Mouse (Mus musculus) kidney, adult 2 months (tissue): ENCODE measurements around the gene Ptafr. TPM values are rescaled to one million over a fixed set of nuclear protein-coding genes. Genes with fewer than 3 reads are reported as not detected.
"Not testable (repeated sequence)": the region's sequence is repeated elsewhere in the genome, so short reads cannot be mapped to it uniquely, and the experiment has no call there.

Source experiments
- DNase-seq: peaks from one replicate; pipeline ENCODE4 v3.0.0; 2021
- H3K27ac ChIP-seq: fragments of 200-500 bp; 2 replicates; pipeline ENCODE4 v1.5.1; 2012; ENCODE audit warnings: low read depth, low read length, control low read depth, inconsistent platforms; ENCODE audit not compliant: insufficient read depth
- H3K27me3 ChIP-seq: fragments of 200-500 bp; replicated peaks from 2 replicates; pipeline ENCODE4 v1.6.1; 2012; ENCODE audit warnings: mild to moderate bottlenecking, moderate library complexity, low read length, inconsistent platforms; ENCODE audit not compliant: control insufficient read depth, insufficient read depth
- H3K36me3 ChIP-seq: fragments of 200-500 bp; 2 replicates; pipeline ENCODE4 v1.6.1; 2012; ENCODE audit warnings: mild to moderate bottlenecking, moderate library complexity, low read length, inconsistent platforms; ENCODE audit not compliant: control insufficient read depth, insufficient read depth
- H3K4me1 ChIP-seq: fragments of 200-500 bp; 2 replicates; pipeline ENCODE4 v1.6.1; 2011; ENCODE audit warnings: low read length; ENCODE audit not compliant: control insufficient read depth, insufficient read depth
- H3K4me3 ChIP-seq: fragments of 200-500 bp; 2 replicates; pipeline ENCODE4 v1.5.1; 2011; ENCODE audit warnings: mild to moderate bottlenecking, low read depth, low read length, control low read depth; ENCODE audit not compliant: insufficient read depth
- CTCF ChIP-seq: fragments of 200-500 bp; conservative IDR thresholded peaks from 2 replicates; pipeline ENCODE4 v1.5.1; 2011; ENCODE audit warnings: low read depth, mild to moderate bottlenecking, control low read depth, low read length, moderate library complexity, mixed read lengths; ENCODE audit not compliant: insufficient read depth, insufficient read length
- POLR2A ChIP-seq: fragments of 200-500 bp; IDR thresholded peaks from one replicate; pipeline ENCODE4 v1.6.1; 2011; ENCODE audit warnings: low read depth, low read length, control low read depth
- WGBS: fragments of 180-500 bp; shearing (Covaris S2); methylation state at CpG from one replicate; pipeline ENCODE4 v1.1.7; 2018; 5-methylcytosine and 5-hydroxymethylcytosine counted together
- polyA plus RNA-seq: library from polyadenylated mRNA; depleted of rRNA; stranded (reverse); fragments of >200 nt; gene quantifications from 2 replicates; pipeline ENCODE4 v1.2.3, GENCODE M21; 2012

The Ptafr gene
- polyA plus RNA-seq, 1 experiment: 2.2 TPM

GRCm38 (mm10) chr4:132599764-132600163 is 35.9 kb downstream of the Ptafr start:
- Histone ChIP-seq H3K27ac (no peak overlapping the region), H3K36me3 (no peaks in the 10 kb centered on the region), H3K27me3 (no peaks in the 10 kb centered on the region), H3K4me1 (no peaks in the 10 kb centered on the region), H3K4me3 (no peak overlapping the region)
- no peak for DNase-seq
- 69% methylated on average over 3 of the region's 3 CpGs for WGBS
- no peak for TF ChIP-seq CTCF
- no peak for TF ChIP-seq POLR2A

GRCm38 (mm10) chr4:132600465-132600864 is 36.6 kb downstream of the Ptafr start:
- TF ChIP-seq CTCF: no peak
- Histone ChIP-seq H3K4me3 (no peak overlapping the region), H3K4me1 (no peaks in the 10 kb centered on the region), H3K27me3 (no peaks in the 10 kb centered on the region), H3K27ac (no peak overlapping the region), H3K36me3 (no peaks in the 10 kb centered on the region)
- 73% methylated on average over 6 of the region's 6 CpGs for WGBS
- peak; percentile 19 for DNase-seq

- not testable (repeated sequence) for H3K27me3 ChIP-seq, DNase-seq, H3K27ac ChIP-seq, H3K4me3 ChIP-seq, H3K4me1 ChIP-seq, H3K36me3 ChIP-seq
- 78% methylated on average over 5 of the region's 5 CpGs for WGBS
Measured at GRCm38 (mm10) chr4:132601242-132601641, 37.4 kb downstream of the Ptafr start.

- Histone ChIP-seq H3K27ac (no peak overlapping the region), H3K4me1 (no peaks in the 10 kb centered on the region), H3K27me3 (no peaks in the 10 kb centered on the region), H3K4me3 (no peak overlapping the region), H3K36me3 (no peaks in the 10 kb centered on the region)
- no peak for TF ChIP-seq POLR2A
- TF ChIP-seq CTCF: no peak
- DNase-seq: no peak
- WGBS: 95% methylated on average over 4 of the region's 4 CpGs
Measured at GRCm38 (mm10) chr4:132603468-132603867, 39.6 kb downstream of the Ptafr start.

GRCm38 (mm10) chr4:132605816-132606215 is 41.9 kb downstream of the Ptafr start:
- WGBS: 51% methylated on average over 5 of the region's 5 CpGs
- Histone ChIP-seq H3K36me3 (no peaks in the 10 kb centered on the region), H3K27ac (no peak overlapping the region), H3K4me3 (no peak overlapping the region), H3K27me3 (no peaks in the 10 kb centered on the region), H3K4me1 (no peaks in the 10 kb centered on the region)
- DNase-seq: peak; percentile 30
- TF ChIP-seq CTCF (no peak), POLR2A (no peak)

GRCm38 (mm10) chr4:132608147-132608546 is 44.3 kb downstream of the Ptafr start:
- H3K27ac ChIP-seq: no peak overlapping the region
- H3K4me1 ChIP-seq: no peaks in the 10 kb centered on the region
- no peak overlapping the region for H3K4me3 ChIP-seq
- DNase-seq: no peak
- WGBS: 47% methylated on average over 4 of the region's 4 CpGs
- H3K27me3 ChIP-seq: no peaks in the 10 kb centered on the region
- TF ChIP-seq CTCF (no peak), POLR2A (no peak)
- H3K36me3 ChIP-seq: no peaks in the 10 kb centered on the region

- Histone ChIP-seq H3K36me3 (no peaks in the 10 kb centered on the region), H3K4me1 (no peaks in the 10 kb centered on the region), H3K27me3 (no peaks in the 10 kb centered on the region), H3K4me3 (no peak overlapping the region), H3K27ac (no peak overlapping the region)
- TF ChIP-seq CTCF (no peak), POLR2A (no peak)
- DNase-seq: peak; percentile 30
- WGBS: 78% methylated on average over 3 of the region's 3 CpGs
Measured at GRCm38 (mm10) chr4:132610301-132610984, 46.6 kb downstream of the Ptafr start.

- 85% methylated on average over 8 of the region's 8 CpGs for WGBS
- no peaks in the 10 kb centered on the region for H3K27me3 ChIP-seq
- TF ChIP-seq POLR2A (no peak), CTCF (no peak)
- H3K36me3 ChIP-seq: no peaks in the 10 kb centered on the region
- no peak overlapping the region for H3K27ac ChIP-seq
- no peak for DNase-seq
- H3K4me1 ChIP-seq: no peaks in the 10 kb centered on the region
- no peak overlapping the region for H3K4me3 ChIP-seq
Measured at GRCm38 (mm10) chr4:132611320-132611719, 47.5 kb downstream of the Ptafr start.
